Mouse (Mus musculus) heart, embryonic 11.5 days (tissue): Measurements from ENCODE around the gene Slc35b1. TPM values are rescaled to one million over a fixed set of nuclear protein-coding genes. Genes with fewer than 3 reads are reported as not detected.
A peak's percentile ranks its signal among the peaks of the same experiment; 100 is the strongest.

Experiments
- ATAC-seq: fragments of 200-750 bp; cut with Nextera tagmentation; replicated peaks from 2 replicates; pipeline ENCODE4 v1.8.0; 2017; ENCODE audit warnings: moderate library complexity; ENCODE audit not compliant: insufficient number of reproducible peaks, low FRiP score, low TSS enrichment
- H3K27ac ChIP-seq: fragments of 300-500 bp; sonication (generic); 2 replicates; pipeline ENCODE4 v1.5.1; 2014; ENCODE audit warnings: mild to moderate bottlenecking, low read depth, low read length
- H3K27me3 ChIP-seq: fragments of 300-500 bp; sonication (generic); 2 replicates; pipeline ENCODE4 v1.6.1; 2014; ENCODE audit warnings: mild to moderate bottlenecking, low read length, mixed read lengths; ENCODE audit not compliant: control insufficient read depth, insufficient read depth
- H3K36me3 ChIP-seq: fragments of 300-500 bp; sonication (generic); 2 replicates; pipeline ENCODE4 v1.6.1; 2014; ENCODE audit warnings: mild to moderate bottlenecking, low read length, moderate library complexity, mixed read lengths; ENCODE audit not compliant: control insufficient read depth, insufficient read depth
- H3K4me1 ChIP-seq: fragments of 300-500 bp; sonication (generic); 2 replicates; pipeline ENCODE4 v1.6.1; 2014; ENCODE audit warnings: low read length; ENCODE audit not compliant: control insufficient read depth, insufficient read depth
- H3K4me2 ChIP-seq: fragments of 300-500 bp; sonication (generic); 2 replicates; pipeline ENCODE4 v1.6.1; 2014; ENCODE audit warnings: mild to moderate bottlenecking, moderate library complexity
- H3K4me3 ChIP-seq: fragments of 300-500 bp; sonication (generic); 2 replicates; pipeline ENCODE4 v1.5.1; 2014; ENCODE audit warnings: low read depth, low read length
- H3K9ac ChIP-seq: fragments of 300-500 bp; sonication (generic); 2 replicates; pipeline ENCODE4 v1.6.1; 2014; ENCODE audit warnings: mild to moderate bottlenecking, low read depth, low read length, moderate library complexity
- H3K9me3 ChIP-seq: fragments of 300-500 bp; sonication (generic); replicated peaks from 2 replicates; pipeline ENCODE4 v1.6.1; 2016; ENCODE audit warnings: low read length; ENCODE audit not compliant: control insufficient read depth
- WGBS: fragments of 180-500 bp; shearing (Covaris S2); extraction: QIAGEN DNeasy Blood & Tissue Kit; methylation state at CpG from one replicate; pipeline ENCODE4 v1.1.7; 2014; ENCODE audit not compliant: insufficient replicate concordance; 5-methylcytosine and 5-hydroxymethylcytosine counted together
- polyA plus RNA-seq: library from polyadenylated mRNA; unstranded; fragments of >200 nt; fragmentation: Nextera tagmentation; extraction: Ambion mirVana; gene quantifications from 2 replicates; pipeline ENCODE4 v1.2.1, GENCODE M21; 2014

Gene Slc35b1
- polyA plus RNA-seq, 1 experiment from 2014 or later = 92.4 TPM

DNA sequence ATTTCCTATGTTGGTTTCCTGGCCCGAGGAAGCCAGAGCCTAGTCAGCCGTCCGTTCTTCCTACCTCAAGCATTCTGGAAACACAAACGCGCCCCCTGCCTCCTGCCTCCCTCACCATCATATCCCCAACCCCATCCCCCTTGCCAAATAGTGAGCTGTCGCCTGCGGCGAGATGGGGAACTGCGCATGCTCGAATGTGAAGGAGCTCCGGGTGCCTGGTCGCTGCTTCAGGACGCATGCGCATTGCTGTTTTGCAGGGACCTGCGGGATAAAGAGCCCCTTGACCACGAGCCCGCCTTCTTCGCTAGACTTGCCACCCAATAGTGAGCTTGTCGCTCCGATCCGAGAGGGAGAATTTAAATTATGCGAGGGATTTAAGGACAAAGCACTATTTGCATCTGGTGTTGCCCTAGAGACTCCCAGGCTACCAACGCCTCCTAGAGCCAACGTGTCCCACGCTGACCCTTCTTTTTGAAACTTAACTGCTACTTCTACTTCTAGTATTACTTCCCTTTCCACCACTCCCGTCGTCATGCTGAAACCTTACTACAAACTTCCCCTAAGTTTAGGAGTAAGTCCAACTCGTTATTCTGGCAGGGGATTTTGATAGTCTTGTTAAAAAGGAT is 30.2 kb downstream of the Slc35b1 start:
- peak overlapping the region; percentile 84 for H3K4me2 ChIP-seq
- H3K4me1 ChIP-seq = peaks cover 11% of the 10 kb centered on the region; the same call in 1 of the 2 replicates
- peak overlapping the region; percentile 94 for H3K27ac ChIP-seq
- H3K9me3 ChIP-seq = no peaks in the 10 kb centered on the region
- no peaks in the 10 kb centered on the region for H3K36me3 ChIP-seq
- WGBS = under 1% methylated on average over 28 of the region's 28 CpGs
- ATAC-seq = peak; percentile 82
- peak overlapping the region; percentile 65 for H3K4me3 ChIP-seq
- peak overlapping the region; percentile 83 for H3K9ac ChIP-seq
- no peaks in the 10 kb centered on the region for H3K27me3 ChIP-seq

DNA sequence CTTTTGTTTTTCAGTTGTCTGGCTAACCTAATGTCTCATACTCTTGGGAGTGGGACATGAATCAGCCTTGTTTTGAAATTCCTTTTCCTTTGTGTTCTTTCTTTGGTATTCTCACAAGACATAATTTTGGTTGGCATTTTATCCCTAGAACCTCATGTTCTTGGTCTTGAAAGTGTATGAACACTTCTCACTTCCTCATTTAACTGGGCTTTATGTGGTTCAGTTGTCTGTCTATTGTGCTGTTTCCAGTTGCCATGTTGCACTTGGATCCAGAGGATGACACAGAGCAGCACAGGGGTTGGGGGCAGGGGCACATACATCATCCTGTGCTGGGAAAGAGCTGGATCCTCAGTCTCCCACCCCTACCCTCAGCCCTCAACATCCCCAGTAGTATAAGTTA is 31.4 kb downstream of the Slc35b1 start:
- peaks cover 11% of the 10 kb centered on the region; the same call in 1 of the 2 replicates for H3K4me1 ChIP-seq
- H3K36me3 ChIP-seq = no peaks in the 10 kb centered on the region
- no peak for ATAC-seq
- H3K4me3 ChIP-seq = no peak overlapping the region
- H3K9me3 ChIP-seq = no peaks in the 10 kb centered on the region
- H3K9ac ChIP-seq = no peak overlapping the region
- no peaks in the 10 kb centered on the region for H3K27me3 ChIP-seq
- peak overlapping the region; percentile 84 for H3K4me2 ChIP-seq
- no peak overlapping the region for H3K27ac ChIP-seq

DNA sequence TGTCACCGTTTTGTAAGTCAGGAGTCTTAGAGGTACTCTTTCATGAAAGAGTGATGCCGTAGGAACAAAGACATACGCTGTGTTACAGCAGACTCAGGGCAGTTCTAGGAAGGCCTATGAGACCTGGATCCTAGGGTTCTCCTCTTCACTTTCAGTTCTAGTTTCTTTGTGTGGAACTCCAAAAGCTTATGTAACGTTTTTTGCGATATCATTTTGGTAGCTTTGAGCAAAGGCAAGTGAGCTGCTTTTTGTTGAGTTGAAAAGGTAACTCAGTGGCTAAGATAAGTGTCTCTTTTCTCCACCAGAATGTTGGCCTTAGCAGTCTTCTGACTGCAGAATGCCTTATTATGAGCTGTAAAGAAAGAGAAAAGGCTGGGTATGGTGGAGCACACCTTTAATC is 32.8 kb downstream of the Slc35b1 start:
- H3K9ac ChIP-seq = 0 out of 2 replicates have a peak overlapping the region, but pooled peaks have one; percentile 23
- no peak for ATAC-seq
- no peak overlapping the region for H3K27ac ChIP-seq
- no peak overlapping the region for H3K4me2 ChIP-seq
- WGBS = 77% methylated on average over 5 of the region's 5 CpGs
- no peak overlapping the region for H3K4me3 ChIP-seq
- no peaks in the 10 kb centered on the region for H3K27me3 ChIP-seq
- no peaks in the 10 kb centered on the region for H3K36me3 ChIP-seq
- no peaks in the 10 kb centered on the region for H3K9me3 ChIP-seq
- peaks cover 11% of the 10 kb centered on the region; the same call in 1 of the 2 replicates for H3K4me1 ChIP-seq

DNA sequence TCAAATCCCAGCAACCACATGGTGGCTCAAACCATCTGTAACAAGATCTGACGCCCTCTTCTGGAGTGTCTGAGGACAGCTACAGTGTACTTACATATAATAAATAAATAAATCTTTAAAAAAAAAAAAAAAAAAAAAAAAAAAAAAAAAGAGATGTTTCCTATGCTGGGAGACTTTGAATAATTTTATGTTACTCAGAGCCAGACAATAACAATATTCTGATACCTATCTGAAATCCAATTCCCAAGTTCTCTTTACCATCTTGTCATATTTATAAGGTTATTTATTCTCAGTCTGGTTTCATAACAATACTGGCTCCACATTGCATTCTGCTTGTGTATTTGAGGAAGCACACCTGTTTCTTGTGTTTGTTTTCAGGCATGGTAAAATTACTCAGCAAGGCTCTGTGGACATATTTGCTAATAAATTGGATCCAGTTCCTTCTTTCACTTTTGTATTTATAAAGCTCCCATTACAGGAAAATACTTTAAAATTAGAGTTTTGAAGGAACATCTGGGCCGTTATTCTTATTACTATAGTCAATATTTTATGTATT is 36.5 kb downstream of the Slc35b1 start:
- H3K9me3 ChIP-seq = no peaks in the 10 kb centered on the region
- no peak overlapping the region for H3K9ac ChIP-seq
- no peaks in the 10 kb centered on the region for H3K36me3 ChIP-seq
- H3K4me1 ChIP-seq = peaks cover 6% of the 10 kb centered on the region; the same call in 1 of the 2 replicates
- WGBS = 73% methylated on average over 2 of the region's 2 CpGs
- no peak overlapping the region for H3K4me2 ChIP-seq
- H3K4me3 ChIP-seq = no peak overlapping the region
- no peaks in the 10 kb centered on the region for H3K27me3 ChIP-seq
- no peak for ATAC-seq
- no peak overlapping the region for H3K27ac ChIP-seq

DNA sequence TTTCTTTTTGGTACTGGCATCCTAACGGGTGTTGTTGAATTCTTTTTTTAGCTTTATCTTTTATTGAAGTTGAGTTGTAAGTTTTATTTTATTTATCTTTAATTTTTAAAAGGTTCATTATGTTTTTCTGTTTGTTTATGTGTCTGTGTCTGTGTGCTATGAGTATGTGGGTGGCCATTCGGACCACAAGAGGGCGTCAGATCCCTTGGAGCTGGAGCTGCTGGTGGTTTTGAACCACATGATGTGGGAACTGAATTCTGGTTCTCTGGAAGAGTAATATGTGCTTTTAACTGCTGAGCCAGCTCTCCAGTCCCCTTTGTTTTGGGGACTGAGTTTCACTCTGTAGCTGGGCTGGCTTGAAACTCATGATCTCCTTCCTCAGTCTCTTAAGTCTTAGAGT is 39.0 kb downstream of the Slc35b1 start:
- Histone ChIP-seq H3K9me3 (no peaks in the 10 kb centered on the region), H3K27ac (no peak overlapping the region), H3K4me1 (no peaks in the 10 kb centered on the region), H3K36me3 (no peaks in the 10 kb centered on the region), H3K4me3 (no peak overlapping the region), H3K27me3 (no peaks in the 10 kb centered on the region), H3K4me2 (no peak overlapping the region), H3K9ac (no peak overlapping the region)
- ATAC-seq = no peak
- WGBS = 76% methylated on average over 3 of the region's 3 CpGs

DNA sequence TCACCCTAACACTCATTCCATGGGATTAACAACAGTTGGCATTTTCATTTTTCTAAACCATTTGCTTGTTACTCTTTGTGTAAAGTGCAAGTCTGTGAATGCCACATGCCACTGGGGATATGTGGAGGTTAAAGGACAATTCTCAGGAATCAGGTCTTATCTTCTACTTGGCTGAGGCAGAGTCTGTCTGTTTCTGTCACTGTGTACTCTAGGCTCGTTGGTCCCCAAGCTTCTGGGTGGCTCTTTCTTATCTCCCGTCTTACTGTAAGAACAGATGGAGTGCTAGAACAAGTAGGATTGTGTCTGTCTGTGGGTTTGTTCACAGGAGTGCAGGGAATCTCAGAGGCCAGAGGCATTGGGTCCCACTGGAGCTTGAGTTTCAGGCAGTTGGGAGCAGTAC is 46.9 kb downstream of the Slc35b1 start:
- WGBS = 11% methylated on average over 2 of the region's 2 CpGs
- Histone ChIP-seq H3K27ac (peak overlapping the region; percentile 41; the same call in 1 of the 2 replicates), H3K4me2 (no peak overlapping the region), H3K36me3 (peaks cover 3% of the 10 kb centered on the region; the same call in 1 of the 2 replicates), H3K27me3 (no peaks in the 10 kb centered on the region), H3K9ac (no peak overlapping the region), H3K4me1 (peaks cover 23% of the 10 kb centered on the region), H3K4me3 (no peak overlapping the region), H3K9me3 (no peaks in the 10 kb centered on the region)
- no peak for ATAC-seq

DNA sequence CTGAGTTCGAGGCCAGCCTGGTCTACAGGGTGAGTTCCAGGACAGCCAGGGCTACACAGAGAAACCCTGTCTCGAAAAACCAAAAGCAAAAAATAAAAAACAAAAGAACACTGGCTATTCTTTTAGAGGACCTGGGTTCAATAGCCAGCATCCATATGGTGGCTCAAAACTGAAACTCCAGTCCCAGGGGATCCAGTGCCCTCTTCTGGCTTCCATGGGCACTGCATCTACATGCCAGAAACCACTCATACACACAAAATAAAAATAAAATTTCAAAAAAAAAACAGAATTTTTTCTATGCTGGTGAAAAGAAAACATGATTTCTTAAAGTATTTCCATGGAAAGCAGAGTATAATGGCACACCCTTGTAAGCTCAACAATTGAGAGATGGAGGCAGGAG is 47.7 kb downstream of the Slc35b1 start:
- ATAC-seq = no peak

More for the DNA sequence above, 47.7 kb downstream of the Slc35b1 start:
- Histone ChIP-seq H3K4me1 (peaks cover 23% of the 10 kb centered on the region), H3K27me3 (no peaks in the 10 kb centered on the region), H3K36me3 (peaks cover 3% of the 10 kb centered on the region; the same call in 1 of the 2 replicates), H3K4me2 (no peak overlapping the region), H3K27ac (no peak overlapping the region), H3K4me3 (no peak overlapping the region), H3K9me3 (no peaks in the 10 kb centered on the region), H3K9ac (no peak overlapping the region)
- 84% methylated on average over 2 of the region's 2 CpGs for WGBS
